Mouse (Mus musculus) megakaryocyte, embryonic 14.5 days (primary cell): ENCODE measurements around the gene Spaca4.

Source experiments
- FLI1 ChIP-seq: IDR thresholded peaks from 2 replicates; pipeline ENCODE4 v1.6.1; 2012; ENCODE audit warnings: low read length, inconsistent platforms, mixed read lengths
- GATA1 ChIP-seq: IDR thresholded peaks from 3 replicates; pipeline ENCODE4 v1.6.1; 2012; ENCODE audit warnings: mixed read lengths, low read length, inconsistent platforms, borderline replicate concordance

DNA sequence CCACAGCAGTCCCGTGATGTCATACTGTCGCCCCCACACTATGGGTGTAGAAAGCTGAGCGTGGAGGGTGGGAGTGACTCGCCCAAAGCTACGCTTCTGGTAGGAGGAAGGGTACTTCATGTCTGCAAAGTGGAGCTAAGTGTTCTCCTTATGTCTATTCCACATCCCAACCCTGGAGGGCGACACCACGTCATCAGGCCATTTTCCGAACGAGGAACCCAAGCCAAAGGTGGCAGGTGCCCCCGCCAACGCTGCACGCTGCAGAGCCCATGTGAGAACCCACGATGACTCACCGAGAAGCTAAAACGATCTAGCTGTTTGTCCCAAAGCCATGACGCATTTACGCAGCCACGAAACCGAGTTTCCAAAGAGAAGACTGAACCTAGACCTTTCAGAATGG lies 16.7 kb upstream of the Spaca4 start:
- TF ChIP-seq GATA1 (no peak), FLI1 (no peak)
